Comparison of ENCODE assay signal across 17 mouse cellular contexts in the genomic region with DNA sequence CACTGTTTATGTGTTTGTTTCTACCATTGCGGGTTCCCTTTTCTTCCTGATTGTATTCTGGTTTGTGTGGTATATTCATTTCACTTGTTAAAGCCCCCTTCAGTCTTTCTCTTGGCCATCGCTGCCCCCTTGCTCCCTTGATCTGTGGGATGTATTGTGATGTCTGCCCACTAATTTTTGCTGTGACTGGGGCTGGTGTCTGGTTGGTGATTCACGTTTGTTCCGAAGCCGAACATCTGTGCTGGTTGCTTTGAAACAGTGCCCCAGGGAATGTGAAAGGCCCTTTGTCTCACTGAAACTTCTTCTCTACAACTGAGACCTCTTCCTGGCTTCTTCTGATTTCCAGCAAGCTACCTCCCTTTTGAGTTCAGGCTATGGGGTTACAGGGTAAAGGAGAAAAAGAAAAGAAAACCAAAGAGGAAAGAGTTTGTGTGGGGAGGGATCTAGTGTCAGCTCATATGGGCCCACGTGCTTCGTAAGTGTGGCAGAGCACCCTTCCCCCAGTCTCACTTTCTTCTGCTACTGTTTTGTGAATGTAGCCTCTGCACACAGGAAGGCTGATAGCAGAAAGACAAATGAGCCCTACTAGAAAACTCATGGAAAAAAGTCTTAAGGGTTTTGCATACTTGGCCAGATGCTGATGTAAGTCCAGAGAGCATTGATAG.
DNase-seq lines count a peak whose midpoint lies in the region; ATAC-seq and TF ChIP-seq lines count a peak whose summit lies in the region.
"Had no signal": no experiment of that assay in that cellular context is flagged by ENCODE, and none has a peak within 500 bp of the region (broad histone marks: within the 10 kb centered on the region; RNA-seq: fewer than 3 reads in every experiment).

No protein-coding gene starts in this region.

- TF ChIP-seq POLR2A in kidney, adult 2 months (IDR thresholded peaks at IDR 0.05; ENCODE audit: low read depth, low read length), result no peak

- 71% methylated on average over 7 of the region's 7 CpGs for WGBS in kidney, adult 2 months

- H3K36me3 ChIP-seq in kidney, adult 2 months (ENCODE audit: control insufficient read depth, insufficient read depth, low read length), result no peaks in the 10 kb centered on the region
- H3K36me3 ChIP-seq: kidney, embryonic 15.5 days; midbrain, embryonic 15.5 days had no signal

- H3K27me3 ChIP-seq in kidney, adult 2 months (replicated peaks; ENCODE audit: control insufficient read depth, insufficient read depth, low read length), result no peaks in the 10 kb centered on the region
- H3K27me3 ChIP-seq: kidney, embryonic 15.5 days; midbrain, embryonic 15.5 days had no signal

- peak; percentile 24 to 27 for DNase-seq in frontal cortex, postnatal 36 days (ENCODE audit: low spot score in 2 of 2)
- peak; percentile 54 for DNase-seq in layer of hippocampus, adult 9-11 months
- DNase-seq in layer of hippocampus, postnatal 14 days (ENCODE audit: low spot score in 2 of 2), result no peak
- peak; percentile 46 to 51 for DNase-seq in right cerebral cortex, postnatal 10 days (ENCODE audit: low spot score in 2 of 2)
- DNase-seq in right cerebral cortex, postnatal 14 days, result no peak
- peak; percentile 55 for DNase-seq in telencephalon, adult 2 months (ENCODE audit: low read depth, low spot score)
- no peak for DNase-seq in kidney, adult 2 months
- DNase-seq: adrenal gland, postnatal 10 days; cerebellum, adult 11-12 months; cerebellum, postnatal 36 days; liver; lung, adult 2 months; lung, postnatal 4 days had no signal

- H3K27ac ChIP-seq in kidney, adult 2 months (ENCODE audit: insufficient read depth, low read depth, low read length), result no peak overlapping the region
- H3K27ac ChIP-seq: kidney, embryonic 15.5 days; midbrain, embryonic 15.5 days had no signal

- no peak for ATAC-seq in frontal cortex, adult (ENCODE audit: low TSS enrichment)
- ATAC-seq: forebrain, embryonic 14.5 days; midbrain, embryonic 15.5 days had no signal

- H3K4me3 ChIP-seq in kidney, adult 2 months (ENCODE audit: insufficient read depth, low read depth, low read length), result no peak overlapping the region
- H3K4me3 ChIP-seq: kidney, embryonic 15.5 days; midbrain, embryonic 15.5 days had no signal

- TF ChIP-seq CTCF in kidney, adult 2 months (conservative IDR thresholded peaks at IDR 0.05; ENCODE audit: insufficient read depth, insufficient read length, low read depth, low read length), result no peak

- peaks cover 4% of the 10 kb centered on the region; the same call in 1 of the 2 replicates for H3K4me1 ChIP-seq in kidney, adult 2 months (ENCODE audit: control insufficient read depth, insufficient read depth, low read length)
- H3K4me1 ChIP-seq: kidney, embryonic 15.5 days had no signal

Comparison
In these comparisons a context has a peak if more than half of its experiments do, and no peak if none do; other contexts are left out.
1. DNase-seq: peak in frontal cortex, postnatal 36 days (2 of 2), layer of hippocampus, adult 9-11 months (single experiment), right cerebral cortex, postnatal 10 days (2 of 2) and telencephalon, adult 2 months (single experiment); none in layer of hippocampus, postnatal 14 days (0 of 2), right cerebral cortex, postnatal 14 days (single experiment) and kidney, adult 2 months (single experiment).